Mouse (Mus musculus): ENCODE measurements around the gene Rgs11. TPM values are rescaled to one million over a fixed set of nuclear protein-coding genes. Genes with fewer than 3 reads are reported as not detected.

Rgs11 gene
- polyA plus RNA-seq, 1 experiment from 2014 or later: 11.8 TPM

GRCm38 (mm10) chr17:26201998-26202397 is 753 bp upstream of the Rgs11 start:
- H3K4me3 ChIP-seq (replicated peaks): no peak overlapping the region
- H3K36me3 ChIP-seq: no peaks in the 10 kb centered on the region
- H3K9ac ChIP-seq: no peak overlapping the region
- peaks cover 45% of the 10 kb centered on the region for H3K27me3 ChIP-seq (replicated peaks)
- H3K4me2 ChIP-seq (replicated peaks): peak overlapping the region; percentile 99
- ATAC-seq: no peak
- H3K4me1 ChIP-seq (replicated peaks): peaks cover 21% of the 10 kb centered on the region
- H3K27ac ChIP-seq: no peak overlapping the region
- no peaks in the 10 kb centered on the region for H3K9me3 ChIP-seq

- Histone ChIP-seq H3K36me3 (no peaks in the 10 kb centered on the region), H3K9me3 (no peaks in the 10 kb centered on the region), H3K4me3 (replicated peaks) (peak overlapping the region; percentile 56), H3K27me3 (replicated peaks) (peaks cover 45% of the 10 kb centered on the region), H3K9ac (peak overlapping the region; percentile 44), H3K4me2 (replicated peaks) (peak overlapping the region; percentile 98), H3K27ac (no peak overlapping the region), H3K4me1 (replicated peaks) (peaks cover 21% of the 10 kb centered on the region)
- under 1% methylated on average over 30 of the region's 30 CpGs for WGBS
- ATAC-seq: peak; percentile 21
Measured at GRCm38 (mm10) chr17:26203321-26203811, 615 bp downstream of the Rgs11 start.

- no peak for ATAC-seq
- Histone ChIP-seq H3K4me1 (replicated peaks) (peaks cover 21% of the 10 kb centered on the region), H3K9ac (no peak overlapping the region), H3K27ac (no peak overlapping the region), H3K4me3 (replicated peaks) (no peak overlapping the region), H3K36me3 (no peaks in the 10 kb centered on the region), H3K9me3 (no peaks in the 10 kb centered on the region), H3K27me3 (replicated peaks) (peaks cover 45% of the 10 kb centered on the region), H3K4me2 (replicated peaks) (no peak overlapping the region)
- 42% methylated on average over 11 of the region's 11 CpGs for WGBS
Measured at GRCm38 (mm10) chr17:26204766-26205165, 2.0 kb downstream of the Rgs11 start.

- Histone ChIP-seq H3K9ac (no peak overlapping the region), H3K36me3 (no peaks in the 10 kb centered on the region), H3K4me2 (replicated peaks) (no peak overlapping the region), H3K9me3 (no peaks in the 10 kb centered on the region), H3K4me1 (replicated peaks) (peaks cover 14% of the 10 kb centered on the region), H3K27ac (no peak overlapping the region), H3K27me3 (replicated peaks) (peaks cover 30% of the 10 kb centered on the region), H3K4me3 (replicated peaks) (no peak overlapping the region)
- WGBS: 39% methylated on average over 1 of the region's 1 CpGs
- ATAC-seq: no peak
Measured at GRCm38 (mm10) chr17:26206392-26206791, 3.6 kb downstream of the Rgs11 start.

GRCm38 (mm10) chr17:26207686-26208085 is 4.9 kb downstream of the Rgs11 start, which contains the start of gene Arhgdig:
Gene Arhgdig, minus strand, starts transcription at chr17:26207786.
- H3K27me3 ChIP-seq (replicated peaks): peaks cover 18% of the 10 kb centered on the region
- H3K36me3 ChIP-seq: no peaks in the 10 kb centered on the region
- ATAC-seq: no peak
- WGBS: 89% methylated on average over 12 of the region's 12 CpGs
- no peak within 1 kb of the TSS for H3K27ac ChIP-seq
- H3K4me3 ChIP-seq (replicated peaks): no peak within 1 kb of the TSS
- H3K4me2 ChIP-seq (replicated peaks): no peak within 1 kb of the TSS
- H3K9me3 ChIP-seq: no peaks in the 10 kb centered on the region
- H3K4me1 ChIP-seq (replicated peaks): peaks cover 10% of the 10 kb centered on the region
- no peak within 1 kb of the TSS for H3K9ac ChIP-seq

- H3K4me1 ChIP-seq (replicated peaks): no peaks in the 10 kb centered on the region
- H3K4me2 ChIP-seq (replicated peaks): no peak overlapping the region
- H3K27ac ChIP-seq: no peak overlapping the region
- WGBS: 84% methylated on average over 7 of the region's 7 CpGs
- no peak overlapping the region for H3K9ac ChIP-seq
- no peaks in the 10 kb centered on the region for H3K27me3 ChIP-seq (replicated peaks)
- H3K9me3 ChIP-seq: no peaks in the 10 kb centered on the region
- H3K4me3 ChIP-seq (replicated peaks): no peak overlapping the region
- no peak for ATAC-seq
- 0 out of 2 replicates have a peak, but pooled peaks cover 2% of the 10 kb centered on the region for H3K36me3 ChIP-seq
Measured at GRCm38 (mm10) chr17:26212241-26212640, 9.5 kb downstream of the Rgs11 start.

- Histone ChIP-seq H3K4me3 (replicated peaks) (no peak overlapping the region), H3K9ac (no peak overlapping the region), H3K9me3 (no peaks in the 10 kb centered on the region), H3K4me1 (replicated peaks) (no peaks in the 10 kb centered on the region), H3K36me3 (0 out of 2 replicates have a peak, but pooled peaks cover 2% of the 10 kb centered on the region), H3K27ac (no peak overlapping the region), H3K4me2 (replicated peaks) (no peak overlapping the region), H3K27me3 (replicated peaks) (no peaks in the 10 kb centered on the region)
- 87% methylated on average over 11 of the region's 11 CpGs for WGBS
- peak; percentile 74 for ATAC-seq
Measured at GRCm38 (mm10) chr17:26212681-26213080, 9.9 kb downstream of the Rgs11 start.

GRCm38 (mm10) chr17:26221508-26221907 is 18.8 kb downstream of the Rgs11 start:
- Histone ChIP-seq H3K27me3 (replicated peaks) (no peaks in the 10 kb centered on the region), H3K36me3 (no peaks in the 10 kb centered on the region; the same call in 1 of the 2 replicates), H3K9ac (no peak overlapping the region), H3K4me2 (replicated peaks) (no peak overlapping the region), H3K9me3 (no peaks in the 10 kb centered on the region), H3K4me3 (replicated peaks) (no peak overlapping the region), H3K27ac (no peak overlapping the region), H3K4me1 (replicated peaks) (no peaks in the 10 kb centered on the region)
- 63% methylated on average over 2 of the region's 2 CpGs for WGBS
- ATAC-seq: 0 out of 2 replicates have a peak, but pooled peaks have one; percentile 32

- H3K4me2 ChIP-seq (replicated peaks): no peak overlapping the region
- H3K36me3 ChIP-seq: no peaks in the 10 kb centered on the region
- no peaks in the 10 kb centered on the region for H3K9me3 ChIP-seq
- 63% methylated on average over 12 of the region's 12 CpGs for WGBS
- no peaks in the 10 kb centered on the region for H3K4me1 ChIP-seq (replicated peaks)
- ATAC-seq: peak; percentile 82
- no peak overlapping the region for H3K9ac ChIP-seq
- H3K27ac ChIP-seq: no peak overlapping the region
- H3K4me3 ChIP-seq (replicated peaks): no peak overlapping the region
- no peaks in the 10 kb centered on the region for H3K27me3 ChIP-seq (replicated peaks)
Measured at GRCm38 (mm10) chr17:26225150-26225549, 22.4 kb downstream of the Rgs11 start.

- no peak for ATAC-seq
- Histone ChIP-seq H3K27ac (no peak overlapping the region), H3K9me3 (no peaks in the 10 kb centered on the region), H3K4me2 (replicated peaks) (no peak overlapping the region), H3K4me1 (replicated peaks) (no peaks in the 10 kb centered on the region), H3K9ac (no peak overlapping the region), H3K27me3 (replicated peaks) (no peaks in the 10 kb centered on the region), H3K4me3 (replicated peaks) (no peak overlapping the region), H3K36me3 (no peaks in the 10 kb centered on the region)
- 95% methylated on average over 5 of the region's 5 CpGs for WGBS
Measured at GRCm38 (mm10) chr17:26229776-26230175, 27.0 kb downstream of the Rgs11 start.

GRCm38 (mm10) chr17:26231156-26231555 is 28.4 kb downstream of the Rgs11 start:
- no peak overlapping the region for H3K27ac ChIP-seq

GRCm38 (mm10) chr17:26232863-26233262 is 30.1 kb downstream of the Rgs11 start:
- Histone ChIP-seq H3K4me3 (replicated peaks) (no peak overlapping the region), H3K4me2 (replicated peaks) (no peak overlapping the region), H3K36me3 (no peaks in the 10 kb centered on the region), H3K9me3 (no peaks in the 10 kb centered on the region), H3K27me3 (replicated peaks) (no peaks in the 10 kb centered on the region), H3K4me1 (replicated peaks) (peaks cover 7% of the 10 kb centered on the region), H3K27ac (no peak overlapping the region), H3K9ac (no peak overlapping the region)
- WGBS: 77% methylated on average over 8 of the region's 8 CpGs
- no peak for ATAC-seq

More at GRCm38 (mm10) chr17:26231156-26231555, 28.4 kb downstream of the Rgs11 start:
- Histone ChIP-seq H3K4me1 (replicated peaks) (peaks cover 2% of the 10 kb centered on the region; the same call in 1 of the 2 replicates), H3K9ac (no peak overlapping the region), H3K4me3 (replicated peaks) (no peak overlapping the region), H3K4me2 (replicated peaks) (no peak overlapping the region), H3K9me3 (no peaks in the 10 kb centered on the region), H3K27me3 (replicated peaks) (no peaks in the 10 kb centered on the region), H3K36me3 (no peaks in the 10 kb centered on the region)
- no peak for ATAC-seq
- WGBS: 88% methylated on average over 5 of the region's 5 CpGs

GRCm38 (mm10) chr17:26234386-26234785 is 31.6 kb downstream of the Rgs11 start:
- Histone ChIP-seq H3K27me3 (replicated peaks) (no peaks in the 10 kb centered on the region), H3K9ac (no peak overlapping the region), H3K4me3 (replicated peaks) (no peak overlapping the region), H3K9me3 (no peaks in the 10 kb centered on the region), H3K27ac (0 out of 2 replicates have a peak overlapping the region, but pooled peaks have one; percentile 17), H3K4me1 (replicated peaks) (peaks cover 7% of the 10 kb centered on the region), H3K36me3 (no peaks in the 10 kb centered on the region), H3K4me2 (replicated peaks) (no peak overlapping the region)
- no peak for ATAC-seq
- 77% methylated on average over 8 of the region's 8 CpGs for WGBS
